9 mouse cellular contexts compared by ENCODE assay signal in genomic region chr19:5937836-5938406, GRCm38 (mm10). TPM values are rescaled to one million over a fixed set of nuclear protein-coding genes. Genes with fewer than 3 reads are reported as not detected.
DNase-seq lines count a peak whose midpoint lies in the region; ATAC-seq and TF ChIP-seq lines count a peak whose summit lies in the region.
"Had no signal": no experiment of that assay in that cellular context is flagged by ENCODE, and none has a peak within 500 bp of the region (broad histone marks: within the 10 kb centered on the region; RNA-seq: fewer than 3 reads in every experiment).

No protein-coding gene starts in this region.

- H3K79me2 ChIP-seq in MEL (ENCODE audit: control insufficient read depth, insufficient read depth, low read length, poor library complexity) = no peaks in the 10 kb centered on the region

- H3K9ac ChIP-seq in MEL (ENCODE audit: control insufficient read depth, low read depth, low read length, poor library complexity, severe bottlenecking) = no peak overlapping the region
- H3K9ac ChIP-seq in heart, embryonic 14.5 days (ENCODE audit: low read length) = no peak overlapping the region
- H3K9ac ChIP-seq in lung, embryonic 16.5 days (ENCODE audit: low read length) = peak overlapping the region; percentile 52

- H3K9me3 ChIP-seq in MEL (replicated peaks; ENCODE audit: insufficient read depth, low read length) = no peaks in the 10 kb centered on the region
- H3K9me3 ChIP-seq in heart, embryonic 14.5 days (ENCODE audit: control insufficient read depth, low read length) = no peaks in the 10 kb centered on the region
- no peaks in the 10 kb centered on the region for H3K9me3 ChIP-seq in lung, embryonic 16.5 days (ENCODE audit: control insufficient read depth, low read length)

- H3K27ac ChIP-seq in MEL (ENCODE audit: control insufficient read depth, low read depth, low read length) = no peak overlapping the region
- peak overlapping the region; percentile 15 to 21; a peak in 2 of 4 replicates for H3K27ac ChIP-seq in heart, embryonic 14.5 days (replicated peaks in 1 of 2; ENCODE audit: control insufficient read depth in 1 of 2, insufficient read depth in 1 of 2, low read depth in 2 of 2, low read length in 2 of 2)
- H3K27ac ChIP-seq in lung, embryonic 16.5 days (ENCODE audit: low read length) = peak overlapping the region; percentile 80

- no peaks in the 10 kb centered on the region for H3K27me3 ChIP-seq in MEL (ENCODE audit: control insufficient read depth in 1 of 2, insufficient read depth in 2 of 2, low read length in 2 of 2)
- H3K27me3 ChIP-seq in heart, embryonic 14.5 days (ENCODE audit: control insufficient read depth, insufficient read depth, low read length) = no peaks in the 10 kb centered on the region
- no peaks in the 10 kb centered on the region for H3K27me3 ChIP-seq in lung, embryonic 16.5 days (ENCODE audit: control insufficient read depth, insufficient read depth, low read depth, low read length)

- no peak for TF ChIP-seq EP300 in MEL (IDR thresholded peaks at IDR 0.05; ENCODE audit: low read depth in 1 of 2, low read length in 2 of 2)

- no peak for TF ChIP-seq CTCF in MEL (IDR thresholded peaks at IDR 0.05 in 2 of 3, conservative IDR thresholded peaks at IDR 0.05 in 1 of 3; ENCODE audit: control insufficient read depth in 1 of 3, insufficient read depth in 1 of 3, low read depth in 2 of 3, low read length in 3 of 3, poor library complexity in 1 of 3, severe bottlenecking in 1 of 3)

- 2% methylated on average over 14 of the region's 14 CpGs for WGBS in heart, embryonic 14.5 days
- WGBS in lung, embryonic 16.5 days = 10% methylated on average over 14 of the region's 14 CpGs

- no peaks in the 10 kb centered on the region; a peak in 1 of 4 replicates for H3K36me3 ChIP-seq in MEL (ENCODE audit: control insufficient read depth in 1 of 2, insufficient read depth in 2 of 2, low read length in 2 of 2)
- peaks cover 35% of the 10 kb centered on the region for H3K36me3 ChIP-seq in heart, embryonic 14.5 days (ENCODE audit: control insufficient read depth, insufficient read depth, low read length)
- H3K36me3 ChIP-seq in lung, embryonic 16.5 days (ENCODE audit: control insufficient read depth, insufficient read depth, low read length) = peaks cover 10% of the 10 kb centered on the region

- peak overlapping the region; percentile 44 for H3K4me2 ChIP-seq in heart, embryonic 14.5 days (ENCODE audit: low read length)
- H3K4me2 ChIP-seq in lung, embryonic 16.5 days (ENCODE audit: low read depth, low read length) = peak overlapping the region; percentile 27

- no peaks in the 10 kb centered on the region for H3K4me1 ChIP-seq in MEL (ENCODE audit: control insufficient read depth in 1 of 2, insufficient read depth in 2 of 2, low read length in 2 of 2)
- H3K4me1 ChIP-seq in heart, embryonic 14.5 days (ENCODE audit: control insufficient read depth in 2 of 2, insufficient read depth in 2 of 2, low read length in 2 of 2) = peaks cover 31 to 46% of the 10 kb centered on the region in 2 experiments
- H3K4me1 ChIP-seq in lung, embryonic 16.5 days (replicated peaks; ENCODE audit: control insufficient read depth, insufficient read depth, low read length) = peaks cover 45% of the 10 kb centered on the region

- DNase-seq in MEL (ENCODE audit: low read depth, low spot score) (peak; percentile 37), R1 (ENCODE audit: low read depth, low spot score) (peak; percentile 68), adipocyte (ENCODE audit: low spot score) (no peak)
- no peak for DNase-seq in gastrocnemius, postnatal 36 days
- no peak for DNase-seq in right cerebral cortex, postnatal 36 days (ENCODE audit: low spot score in 2 of 2)

- H3K4me3 ChIP-seq in MEL (ENCODE audit: control insufficient read depth in 1 of 2, insufficient read depth in 1 of 2, low read depth in 2 of 2, low read length in 2 of 2) = no peak overlapping the region
- no peak overlapping the region; a peak in 1 of 4 replicates for H3K4me3 ChIP-seq in heart, embryonic 14.5 days (ENCODE audit: control insufficient read depth in 1 of 2, insufficient read depth in 1 of 2, low read depth in 1 of 2, low read length in 2 of 2)
- H3K4me3 ChIP-seq in lung, embryonic 16.5 days (ENCODE audit: low read length) = peak overlapping the region; percentile 15; the same call in 1 of the 2 replicates

- intact Hi-C loops in gastrocnemius, postnatal 36 days (cut with DNase I) = no loop called here

- TF ChIP-seq POLR2A in MEL (IDR thresholded peaks at IDR 0.05; ENCODE audit: control insufficient read depth in 1 of 2, insufficient read depth in 1 of 2, low read depth in 1 of 2, low read length in 2 of 2, poor library complexity in 1 of 2) = no peak

- no peak for TF ChIP-seq RAD21 in MEL (IDR thresholded peaks at IDR 0.05; ENCODE audit: low read depth, low read length)

- no peak for ATAC-seq in heart, embryonic 14.5 days (ENCODE audit: insufficient number of reproducible peaks, insufficient read depth, low FRiP score, low read depth)
- ATAC-seq in lung, embryonic 16.5 days (ENCODE audit: low read depth) = peak; percentile 31

TF ChIP-seq in MEL, 35 proteins besides CTCF, POLR2A, EP300 and RAD21:
- TF ChIP-seq GABPA (IDR thresholded peaks at IDR 0.05; ENCODE audit: low read depth, low read length) (no peak), MYB (IDR thresholded peaks at IDR 0.05; ENCODE audit: low read depth, low read length) (no peak), TAL1 (IDR thresholded peaks at IDR 0.05; ENCODE audit: low read length) (no peak; the same call in 1 of the 2 replicates), SIN3A (IDR thresholded peaks at IDR 0.05; ENCODE audit: low read length) (no peak), SMC3 (IDR thresholded peaks at IDR 0.05; ENCODE audit: low read depth, low read length) (no peak)
TF ChIP-seq in MEL: peak in this region for 0.

RNA-seq across cellular contexts. Expression of gene Cdc42ep2, which starts 13.3 kb away (rescaled TPM):
- 0.75 and 1.1 TPM in 2 replicates for total RNA-seq in MEL (2012; rRNA removed)
- polyA plus RNA-seq in MEL (2012; ENCODE audit: insufficient read depth in 1 of 2, insufficient read length in 2 of 2, low read depth in 1 of 2, low replicate concordance in 2 of 2, missing spikeins in 1 of 2) = 1 to 10 TPM in 1 of 2 experiments, not detected in 1; 1.7 TPM
- 9.1 and 9.7 TPM in 2 replicates for polyA plus RNA-seq in heart, embryonic 14.5 days (2014; fragmentation: Nextera tagmentation; extraction: Ambion mirVana)
- 15.6 and 17.1 TPM in 2 replicates for polyA plus RNA-seq in lung, embryonic 16.5 days (2015; fragmentation: Nextera tagmentation; extraction: Ambion mirVana)
- 10 to 100 TPM; 10.1 to 12.4 TPM for total RNA-seq in gastrocnemius, postnatal 36 days (2021)

RNA-seq across cellular contexts. Expression of gene Dpf2, which starts 25.1 kb away (rescaled TPM):
- total RNA-seq in MEL (2012; rRNA removed) = 45.7 and 58.6 TPM in 2 replicates
- 100 to 1,000 TPM; 133 to 166 TPM for polyA plus RNA-seq in MEL (2012; ENCODE audit: insufficient read depth in 1 of 2, insufficient read length in 2 of 2, low read depth in 1 of 2, low replicate concordance in 2 of 2, missing spikeins in 1 of 2)
- polyA plus RNA-seq in heart, embryonic 14.5 days (2014; fragmentation: Nextera tagmentation; extraction: Ambion mirVana) = 85.8 and 86.9 TPM in 2 replicates
- 155 TPM in 2 replicates for polyA plus RNA-seq in lung, embryonic 16.5 days (2015; fragmentation: Nextera tagmentation; extraction: Ambion mirVana)
- total RNA-seq in gastrocnemius, postnatal 36 days (2021) = 10 to 100 TPM; 75.1 to 81.4 TPM

RNA-seq across cellular contexts. Expression of gene Pola2, which starts 26.1 kb away (rescaled TPM):
- total RNA-seq in MEL (2012; rRNA removed) = 75.3 and 77.3 TPM in 2 replicates
- polyA plus RNA-seq in MEL (2012; ENCODE audit: insufficient read depth in 1 of 2, insufficient read length in 2 of 2, low read depth in 1 of 2, low replicate concordance in 2 of 2, missing spikeins in 1 of 2) = 100 to 1,000 TPM in 1 of 2 experiments, 10 to 100 TPM in 1; 99.4 to 126 TPM
- polyA plus RNA-seq in heart, embryonic 14.5 days (2014; fragmentation: Nextera tagmentation; extraction: Ambion mirVana) = 42.7 and 45.1 TPM in 2 replicates
- 64.2 and 70.0 TPM in 2 replicates for polyA plus RNA-seq in lung, embryonic 16.5 days (2015; fragmentation: Nextera tagmentation; extraction: Ambion mirVana)
- 10 to 100 TPM in 1 of 2 experiments, 1 to 10 TPM in 1; 8.6 to 11.6 TPM for total RNA-seq in gastrocnemius, postnatal 36 days (2021)

RNA-seq across cellular contexts. Expression of gene Tigd3, which starts 44.0 kb away (rescaled TPM):
- 1.9 and 2.1 TPM in 2 replicates for total RNA-seq in MEL (2012; rRNA removed)
- 1 to 10 TPM in 1 of 2 experiments, not detected in 1; 2.2 TPM for polyA plus RNA-seq in MEL (2012; ENCODE audit: insufficient read depth in 1 of 2, insufficient read length in 2 of 2, low read depth in 1 of 2, low replicate concordance in 2 of 2, missing spikeins in 1 of 2)
- polyA plus RNA-seq in heart, embryonic 14.5 days (2014; fragmentation: Nextera tagmentation; extraction: Ambion mirVana) = 1.1 and 1.8 TPM in 2 replicates
- polyA plus RNA-seq in lung, embryonic 16.5 days (2015; fragmentation: Nextera tagmentation; extraction: Ambion mirVana) = 2.5 and 3.2 TPM in 2 replicates
- total RNA-seq in gastrocnemius, postnatal 36 days (2021) = under 1 TPM in 1 of 2 experiments, not detected in 1; 0.20 TPM

RNA-seq across cellular contexts. Expression of gene Slc22a20, which starts 48.0 kb away (rescaled TPM):
- total RNA-seq in MEL (2012; rRNA removed) = not detected in 2 replicates
- polyA plus RNA-seq in MEL (2012; ENCODE audit: insufficient read depth in 1 of 2, insufficient read length in 2 of 2, low read depth in 1 of 2, low replicate concordance in 2 of 2, missing spikeins in 1 of 2) = not detected
- polyA plus RNA-seq in heart, embryonic 14.5 days (2014; fragmentation: Nextera tagmentation; extraction: Ambion mirVana) = not detected in 2 replicates
- polyA plus RNA-seq in lung, embryonic 16.5 days (2015; fragmentation: Nextera tagmentation; extraction: Ambion mirVana) = not detected in 2 replicates
- not detected for total RNA-seq in gastrocnemius, postnatal 36 days (2021)
- polyA plus RNA-seq: frontal cortex, adult 2 months; limb, embryonic 11.5 days had no signal

Comparison
In these comparisons a context has a peak if more than half of its experiments do, and no peak if none do; other contexts are left out.
1. DNase-seq: peak in MEL (single experiment) and R1 (single experiment); none in gastrocnemius, postnatal 36 days (0 of 2), adipocyte (single experiment) and right cerebral cortex, postnatal 36 days (0 of 2).